Mouse (Mus musculus) gastrocnemius, adult 2 months (tissue): ENCODE data around the gene Vav2. TPM values are rescaled to one million over a fixed set of nuclear protein-coding genes. Genes with fewer than 3 reads are reported as not detected.

Source experiments
- DNase-seq: peaks from one replicate; pipeline ENCODE4 v3.0.0; 2022
- H3K27ac ChIP-seq: fragments of 200-600 bp; 2 replicates; pipeline ENCODE4 v1.8.1; 2022; ENCODE audit warnings: mild to moderate bottlenecking
- H3K4me3 ChIP-seq: fragments of 200-600 bp; 2 replicates; pipeline ENCODE4 v1.8.1; 2022; ENCODE audit warnings: mild to moderate bottlenecking, moderate library complexity
- CTCF ChIP-seq: fragments of 200-600 bp; IDR thresholded peaks from 2 replicates; pipeline ENCODE4 v1.8.1; 2022; ENCODE audit warnings: antibody characterized with exemption, mild to moderate bottlenecking, moderate library complexity
- intact Hi-C: fragments of 180-260 bp; cut with DNase I; formaldehyde crosslinking; loops from one replicate; pipeline ENCODE4 v1.15.1; 2025
- long read RNA-seq, 2 experiments: library from polyadenylated mRNA; stranded (forward); transcript quantifications; one replicate each; pipeline ENCODE4 v2.0.0; 2021
- total RNA-seq, 2 experiments: library from RNA; stranded (reverse); gene quantifications; 2 replicates each; pipeline ENCODE4 v1.2.3; 2021

Vav2 gene
- 1 to 10 TPM; 2.0 to 4.3 TPM for total RNA-seq
- long read RNA-seq, experiment 1, partial matches to known transcripts, result 0 of 4 reads
- long read RNA-seq, experiment 1, other reads (novel, unspliced or antisense), result 4 of 4 reads
- long read RNA-seq, experiment 2, partial matches to known transcripts, result 4 of 7 reads
- long read RNA-seq, experiment 2, other reads (novel, unspliced or antisense), result 3 of 7 reads

- intact Hi-C loops, result no loop called here
- peak within 1 kb of the TSS; percentile 91 for H3K27ac ChIP-seq
- TF ChIP-seq CTCF, result no peak
- DNase-seq, result peak; percentile 96
- H3K4me3 ChIP-seq, result peak within 1 kb of the TSS; percentile 99
These were observed at the start of gene Vav2 for GRCm38 (mm10) chr2:27426855-27427457. Gene Vav2 (minus strand): TSS chr2:27427033.

- intact Hi-C loops, result no loop called here
- TF ChIP-seq CTCF, result no peak
- Histone ChIP-seq H3K27ac (peak overlapping the region; percentile 99), H3K4me3 (peak overlapping the region; percentile 79)
- DNase-seq, result peak; percentile 97
These were observed 48.9 kb upstream of the Vav2 start for GRCm38 (mm10) chr2:27475495-27476302.

GRCm38 (mm10) chr2:27474621-27475484 lies 48.0 kb upstream of the Vav2 start:
- peak; percentile 70 for DNase-seq
- intact Hi-C loops, result no loop called here
- TF ChIP-seq CTCF, result no peak
- peak overlapping the region; percentile 79 for H3K4me3 ChIP-seq
- peak overlapping the region; percentile 94 for H3K27ac ChIP-seq

- H3K27ac ChIP-seq, result peak overlapping the region; percentile 94
- TF ChIP-seq CTCF, result no peak
- DNase-seq, result no peak
- intact Hi-C loops, result no loop called here
- peak overlapping the region; percentile 79 for H3K4me3 ChIP-seq
These were observed 47.1 kb upstream of the Vav2 start for GRCm38 (mm10) chr2:27473911-27474310.

- Histone ChIP-seq H3K27ac (peak overlapping the region; percentile 94), H3K4me3 (peak overlapping the region; percentile 79)
- no peak for TF ChIP-seq CTCF
- DNase-seq, result no peak
- intact Hi-C loops, result no loop called here
These were observed 46.4 kb upstream of the Vav2 start for GRCm38 (mm10) chr2:27473061-27473765.

GRCm38 (mm10) chr2:27471170-27471584 lies 44.3 kb upstream of the Vav2 start:
- intact Hi-C loops, result loop anchor here (1.0 kb wide), 1 partner anchor 39 kb away; no protein-coding TSS in a partner anchor
- peak overlapping the region; percentile 94 for H3K27ac ChIP-seq
- DNase-seq, result peak; percentile 80
- H3K4me3 ChIP-seq, result no peak overlapping the region; the same call in 1 of the 2 replicates
- no peak for TF ChIP-seq CTCF

- intact Hi-C loops, result no loop called here
- H3K27ac ChIP-seq, result peak overlapping the region; percentile 94
- TF ChIP-seq CTCF, result no peak
- peak overlapping the region; percentile 9; the same call in 1 of the 2 replicates for H3K4me3 ChIP-seq
- no peak for DNase-seq
These were observed 43.7 kb upstream of the Vav2 start for GRCm38 (mm10) chr2:27470535-27470934.

GRCm38 (mm10) chr2:27469991-27470355 lies 43.1 kb upstream of the Vav2 start:
- intact Hi-C loops, result no loop called here
- Histone ChIP-seq H3K27ac (peak overlapping the region; percentile 94), H3K4me3 (no peak overlapping the region; the same call in 1 of the 2 replicates)
- TF ChIP-seq CTCF, result no peak
- peak; percentile 58 for DNase-seq

GRCm38 (mm10) chr2:27469292-27469990 lies 42.6 kb upstream of the Vav2 start:
- intact Hi-C loops, result no loop called here
- TF ChIP-seq CTCF, result no peak
- H3K27ac ChIP-seq, result peak overlapping the region; percentile 94
- DNase-seq, result no peak
- H3K4me3 ChIP-seq, result 0 out of 2 replicates have a peak overlapping the region, but pooled peaks have one; percentile 9

- no peak overlapping the region for H3K4me3 ChIP-seq
- TF ChIP-seq CTCF, result no peak
- intact Hi-C loops, result no loop called here
- no peak for DNase-seq
- H3K27ac ChIP-seq, result no peak overlapping the region
These were observed 36.1 kb upstream of the Vav2 start for GRCm38 (mm10) chr2:27462901-27463300.
